Mouse (Mus musculus) layer of hippocampus, adult 9-11 months (tissue): ENCODE results near the gene Cpt1c.

Experiments used
- DNase-seq: peaks from one replicate; pipeline ENCODE4 v3.0.0; 2022

Gene Cpt1c

GRCm38 (mm10) chr7:44960512-44960910, 14.1 kb downstream of the Cpt1c start:
- no peak for DNase-seq

GRCm38 (mm10) chr7:44959874-44960511, 14.7 kb downstream of the Cpt1c start:
- DNase-seq = no peak

- no peak for DNase-seq
Observed at GRCm38 (mm10) chr7:44959281-44959680, 15.4 kb downstream of the Cpt1c start.

GRCm38 (mm10) chr7:44958208-44958607, 16.4 kb downstream of the Cpt1c start:
- no peak for DNase-seq

- DNase-seq = no peak
Observed at GRCm38 (mm10) chr7:44957183-44957835, 17.3 kb downstream of the Cpt1c start.

- DNase-seq = no peak
Observed at GRCm38 (mm10) chr7:44956266-44956665, 18.4 kb downstream of the Cpt1c start.

- DNase-seq = no peak
Observed at GRCm38 (mm10) chr7:44955628-44956027, 19.0 kb downstream of the Cpt1c start.

GRCm38 (mm10) chr7:44954091-44954885, 20.4 kb downstream of the Cpt1c start:
- DNase-seq = no peak

- DNase-seq = no peak
Observed at GRCm38 (mm10) chr7:44953561-44953960, 21.1 kb downstream of the Cpt1c start.

- DNase-seq = peak; percentile 93
Observed at GRCm38 (mm10) chr7:44952611-44953306, 21.9 kb downstream of the Cpt1c start.

GRCm38 (mm10) chr7:44951960-44952359, 22.7 kb downstream of the Cpt1c start:
- no peak for DNase-seq

- DNase-seq = no peak
Observed at GRCm38 (mm10) chr7:44949922-44950321, 24.7 kb downstream of the Cpt1c start.

GRCm38 (mm10) chr7:44942904-44943303, 31.7 kb downstream of the Cpt1c start, which contains the start of gene Tsks:
Tsks (plus strand) TSS chr7:44943204.
- no peak for DNase-seq

- DNase-seq = no peak
Observed at GRCm38 (mm10) chr7:44938680-44939079, 36.0 kb downstream of the Cpt1c start.

GRCm38 (mm10) chr7:44929204-44930151, 45.2 kb downstream of the Cpt1c start, which contains the start of gene Ap2a1:
Ap2a1 (minus strand) TSS chr7:44929496.
- peak; percentile 100 for DNase-seq

GRCm38 (mm10) chr7:44928570-44928969, 46.1 kb downstream of the Cpt1c start:
- no peak for DNase-seq

GRCm38 (mm10) chr7:44925468-44925867, 49.2 kb downstream of the Cpt1c start:
- DNase-seq = no peak

GRCm38 (mm10) chr7:44922530-44922929, 52.1 kb downstream of the Cpt1c start:
- no peak for DNase-seq

- no peak for DNase-seq
Observed at GRCm38 (mm10) chr7:44919127-44919526, 55.5 kb downstream of the Cpt1c start.

GRCm38 (mm10) chr7:44918219-44918618, 56.4 kb downstream of the Cpt1c start:
- no peak for DNase-seq

GRCm38 (mm10) chr7:44916881-44917280, 57.8 kb downstream of the Cpt1c start:
- no peak for DNase-seq

- DNase-seq = no peak
Observed at GRCm38 (mm10) chr7:44916191-44916590, 58.5 kb downstream of the Cpt1c start.
